Mouse (Mus musculus) E14TG2a.4 (cell line): Measurements from ENCODE around the gene Slc22a17.

Experiments used
- CTCF ChIP-seq: conservative IDR thresholded peaks from 2 replicates; pipeline ENCODE4 v1.5.1; 2014; ENCODE audit warnings: low read length
- NANOG ChIP-seq: IDR thresholded peaks from 2 replicates; pipeline ENCODE4 v1.6.1; 2014; ENCODE audit warnings: borderline replicate concordance, low read length, mixed read lengths
- POU5F1 ChIP-seq: IDR thresholded peaks from 2 replicates; pipeline ENCODE4 v1.6.1; 2014; ENCODE audit warnings: low read length, borderline replicate concordance

- TF ChIP-seq CTCF = no peak
- no peak for TF ChIP-seq NANOG
- TF ChIP-seq POU5F1 = no peak
These were observed 46.7 kb downstream of the Slc22a17 start for GRCm38 (mm10) chr14:54866268-54866667.
